ENCODE assay signal across 9 mouse cellular contexts in genomic region chr8:108101978-108102865, GRCm38 (mm10).
DNase-seq lines count a peak whose midpoint lies in the region; ATAC-seq and TF ChIP-seq lines count a peak whose summit lies in the region.
"Had no signal": no experiment of that assay in that cellular context is flagged by ENCODE, and none has a peak within 500 bp of the region (broad histone marks: within the 10 kb centered on the region; RNA-seq: fewer than 3 reads in every experiment).

No protein-coding gene starts in this region.

- no peaks in the 10 kb centered on the region for H3K27me3 ChIP-seq in intestine, postnatal 0 days (replicated peaks; ENCODE audit: control insufficient read depth, insufficient read depth, low read length)
- no peaks in the 10 kb centered on the region for H3K27me3 ChIP-seq in intestine, embryonic 15.5 days (replicated peaks)
- no peaks in the 10 kb centered on the region for H3K27me3 ChIP-seq in embryonic facial prominence, embryonic 12.5 days
- no peaks in the 10 kb centered on the region for H3K27me3 ChIP-seq in hindbrain, embryonic 14.5 days (ENCODE audit: control insufficient read depth, insufficient read depth, low read length)
- no peaks in the 10 kb centered on the region for H3K27me3 ChIP-seq in midbrain, embryonic 11.5 days (ENCODE audit: control insufficient read depth, insufficient read depth, low read length)
- H3K27me3 ChIP-seq in kidney, adult 2 months (replicated peaks; ENCODE audit: control insufficient read depth, insufficient read depth, low read length), result no peaks in the 10 kb centered on the region
- no peaks in the 10 kb centered on the region for H3K27me3 ChIP-seq in thymus, adult 2 months (ENCODE audit: control insufficient read depth, insufficient read depth, low read length)

- no peak for TF ChIP-seq CTCF in intestine, postnatal 0 days (IDR thresholded peaks at IDR 0.05; ENCODE audit: low read depth)
- no peak for TF ChIP-seq CTCF in kidney, adult 2 months (conservative IDR thresholded peaks at IDR 0.05; ENCODE audit: insufficient read depth, insufficient read length, low read depth, low read length)
- TF ChIP-seq CTCF in thymus, adult 2 months (IDR thresholded peaks at IDR 0.05; ENCODE audit: borderline replicate concordance, control insufficient read depth, extremely low read depth, insufficient read depth, low read length, poor library complexity), result no peak

- no peak for ATAC-seq in intestine, postnatal 0 days
- ATAC-seq in intestine, embryonic 15.5 days, result no peak
- ATAC-seq in embryonic facial prominence, embryonic 12.5 days (ENCODE audit: insufficient number of reproducible peaks, insufficient read depth, low FRiP score, low TSS enrichment), result no peak
- no peak; the same call in 1 of the 2 replicates for ATAC-seq in hindbrain, embryonic 14.5 days (ENCODE audit: low FRiP score)
- ATAC-seq in midbrain, embryonic 11.5 days (ENCODE audit: low FRiP score), result peak; percentile 79

- H3K9me3 ChIP-seq in intestine, postnatal 0 days (ENCODE audit: control insufficient read depth), result no peaks in the 10 kb centered on the region
- no peaks in the 10 kb centered on the region for H3K9me3 ChIP-seq in intestine, embryonic 15.5 days
- H3K9me3 ChIP-seq in embryonic facial prominence, embryonic 12.5 days, result no peaks in the 10 kb centered on the region
- no peaks in the 10 kb centered on the region for H3K9me3 ChIP-seq in hindbrain, embryonic 14.5 days (ENCODE audit: control insufficient read depth, low read length)
- H3K9me3 ChIP-seq in midbrain, embryonic 11.5 days (ENCODE audit: control insufficient read depth, low read length), result no peaks in the 10 kb centered on the region

- H3K4me2 ChIP-seq in intestine, postnatal 0 days (replicated peaks; ENCODE audit: low read depth), result peak overlapping the region; percentile 21; the same call in 1 of the 2 replicates
- H3K4me2 ChIP-seq in intestine, embryonic 15.5 days (replicated peaks), result no peak overlapping the region
- H3K4me2 ChIP-seq in embryonic facial prominence, embryonic 12.5 days (replicated peaks), result no peak overlapping the region
- peak overlapping the region; percentile 22 for H3K4me2 ChIP-seq in hindbrain, embryonic 14.5 days (replicated peaks)
- H3K4me2 ChIP-seq in midbrain, embryonic 11.5 days, result peak overlapping the region; percentile 16

- peak; percentile 75 for DNase-seq in hindbrain, embryonic 14.5 days (ENCODE audit: low spot score)
- peak; percentile 88 for DNase-seq in midbrain, embryonic 11.5 days (ENCODE audit: low spot score, missing footprints)
- DNase-seq in thymus, postnatal 25 days, result no peak
- no peak for DNase-seq in kidney, adult 2 months
- DNase-seq in thymus, adult 2 months, result no peak
- DNase-seq: liver had no signal

- WGBS in intestine, postnatal 0 days, result 51% methylated on average over 16 of the region's 16 CpGs
- WGBS in intestine, embryonic 15.5 days, result 52% methylated on average over 16 of the region's 16 CpGs
- 53% methylated on average over 16 of the region's 16 CpGs for WGBS in embryonic facial prominence, embryonic 12.5 days
- 21% methylated on average over 16 of the region's 16 CpGs for WGBS in hindbrain, embryonic 14.5 days
- WGBS in midbrain, embryonic 11.5 days, result 22% methylated on average over 16 of the region's 16 CpGs
- WGBS in kidney, adult 2 months, result 69% methylated on average over 16 of the region's 16 CpGs
- 88% methylated on average over 16 of the region's 16 CpGs for WGBS in thymus, adult 2 months

- H3K27ac ChIP-seq in intestine, postnatal 0 days (ENCODE audit: low read depth, low read length), result no peak overlapping the region
- H3K27ac ChIP-seq in intestine, embryonic 15.5 days, result no peak overlapping the region
- peak overlapping the region; percentile 41 for H3K27ac ChIP-seq in embryonic facial prominence, embryonic 12.5 days
- peak overlapping the region; percentile 18 for H3K27ac ChIP-seq in hindbrain, embryonic 14.5 days
- H3K27ac ChIP-seq in midbrain, embryonic 11.5 days (ENCODE audit: low read depth, low read length), result peak overlapping the region; percentile 30; the same call in 1 of the 2 replicates
- H3K27ac ChIP-seq in kidney, adult 2 months (ENCODE audit: insufficient read depth, low read depth, low read length), result no peak overlapping the region
- no peak overlapping the region for H3K27ac ChIP-seq in thymus, adult 2 months (ENCODE audit: control insufficient read depth, insufficient read depth, low read length)

- TF ChIP-seq POLR2A in kidney, adult 2 months (IDR thresholded peaks at IDR 0.05; ENCODE audit: low read depth, low read length), result no peak
- TF ChIP-seq POLR2A in thymus, adult 2 months (IDR thresholded peaks at IDR 0.05; ENCODE audit: control insufficient read depth, extremely low read depth, insufficient read depth, low read length, poor library complexity), result no peak

- no peak overlapping the region for H3K9ac ChIP-seq in intestine, postnatal 0 days (ENCODE audit: low read depth, low read length)
- H3K9ac ChIP-seq in intestine, embryonic 15.5 days, result no peak overlapping the region
- no peak overlapping the region for H3K9ac ChIP-seq in embryonic facial prominence, embryonic 12.5 days
- H3K9ac ChIP-seq in hindbrain, embryonic 14.5 days, result peak overlapping the region; percentile 30
- H3K9ac ChIP-seq in midbrain, embryonic 11.5 days (ENCODE audit: low read length), result peak overlapping the region; percentile 30

- H3K4me1 ChIP-seq in intestine, postnatal 0 days (replicated peaks; ENCODE audit: control insufficient read depth, insufficient read depth, low read length), result no peaks in the 10 kb centered on the region
- 0 out of 2 replicates have a peak, but pooled peaks cover 4% of the 10 kb centered on the region for H3K4me1 ChIP-seq in intestine, embryonic 15.5 days (replicated peaks)
- H3K4me1 ChIP-seq in embryonic facial prominence, embryonic 12.5 days, result peaks cover 11% of the 10 kb centered on the region
- H3K4me1 ChIP-seq in hindbrain, embryonic 14.5 days (replicated peaks; ENCODE audit: control insufficient read depth, insufficient read depth, low read length), result peaks cover 41% of the 10 kb centered on the region
- H3K4me1 ChIP-seq in midbrain, embryonic 11.5 days (ENCODE audit: control insufficient read depth, insufficient read depth, low read length), result peaks cover 23% of the 10 kb centered on the region
- H3K4me1 ChIP-seq in kidney, adult 2 months (ENCODE audit: control insufficient read depth, insufficient read depth, low read length), result no peaks in the 10 kb centered on the region
- no peaks in the 10 kb centered on the region for H3K4me1 ChIP-seq in thymus, adult 2 months (replicated peaks; ENCODE audit: control insufficient read depth, insufficient read depth, low read length)

- no peaks in the 10 kb centered on the region for H3K36me3 ChIP-seq in intestine, postnatal 0 days (ENCODE audit: control insufficient read depth, insufficient read depth)
- no peaks in the 10 kb centered on the region for H3K36me3 ChIP-seq in intestine, embryonic 15.5 days
- H3K36me3 ChIP-seq in embryonic facial prominence, embryonic 12.5 days, result no peaks in the 10 kb centered on the region
- no peaks in the 10 kb centered on the region for H3K36me3 ChIP-seq in hindbrain, embryonic 14.5 days (replicated peaks; ENCODE audit: control insufficient read depth, insufficient read depth)
- no peaks in the 10 kb centered on the region for H3K36me3 ChIP-seq in midbrain, embryonic 11.5 days (ENCODE audit: control insufficient read depth, insufficient read depth, low read length)
- no peaks in the 10 kb centered on the region for H3K36me3 ChIP-seq in kidney, adult 2 months (ENCODE audit: control insufficient read depth, insufficient read depth, low read length)
- H3K36me3 ChIP-seq in thymus, adult 2 months (ENCODE audit: control insufficient read depth, insufficient read depth, low read length), result no peaks in the 10 kb centered on the region

- no peak overlapping the region for H3K4me3 ChIP-seq in intestine, postnatal 0 days (ENCODE audit: low read depth, low read length)
- H3K4me3 ChIP-seq in intestine, embryonic 15.5 days (replicated peaks), result no peak overlapping the region
- no peak overlapping the region for H3K4me3 ChIP-seq in embryonic facial prominence, embryonic 12.5 days
- no peak overlapping the region for H3K4me3 ChIP-seq in hindbrain, embryonic 14.5 days (replicated peaks; ENCODE audit: low read length)
- no peak overlapping the region for H3K4me3 ChIP-seq in midbrain, embryonic 11.5 days (ENCODE audit: low read depth, low read length)
- H3K4me3 ChIP-seq in kidney, adult 2 months (ENCODE audit: insufficient read depth, low read depth, low read length), result no peak overlapping the region
- H3K4me3 ChIP-seq in thymus, adult 2 months (ENCODE audit: control insufficient read depth, insufficient read depth, low read length), result no peak overlapping the region

Comparison
In these comparisons a context has a peak if more than half of its experiments do, and no peak if none do; other contexts are left out.
1. H3K4me2 ChIP-seq: peak in intestine, postnatal 0 days (single experiment), hindbrain, embryonic 14.5 days (single experiment) and midbrain, embryonic 11.5 days (single experiment); none in intestine, embryonic 15.5 days (single experiment) and embryonic facial prominence, embryonic 12.5 days (single experiment).
2. H3K27ac ChIP-seq: peak in embryonic facial prominence, embryonic 12.5 days (single experiment), hindbrain, embryonic 14.5 days (single experiment) and midbrain, embryonic 11.5 days (single experiment); none in intestine, postnatal 0 days (single experiment), intestine, embryonic 15.5 days (single experiment), kidney, adult 2 months (single experiment) and thymus, adult 2 months (single experiment).
3. H3K9ac ChIP-seq: peak in hindbrain, embryonic 14.5 days (single experiment) and midbrain, embryonic 11.5 days (single experiment); none in intestine, postnatal 0 days (single experiment), intestine, embryonic 15.5 days (single experiment) and embryonic facial prominence, embryonic 12.5 days (single experiment).
4. DNase-seq: peak in hindbrain, embryonic 14.5 days (single experiment) and midbrain, embryonic 11.5 days (single experiment); none in thymus, postnatal 25 days (single experiment), kidney, adult 2 months (single experiment) and thymus, adult 2 months (single experiment).